Mouse (Mus musculus): ENCODE measurements at regions not wholly inside any gene's neighbourhood (a gene's known extent, or its start where the extent isn't known, plus 50 kb on each side); places are given as distances from the start of the nearest gene placed in this dataset.

DNA sequence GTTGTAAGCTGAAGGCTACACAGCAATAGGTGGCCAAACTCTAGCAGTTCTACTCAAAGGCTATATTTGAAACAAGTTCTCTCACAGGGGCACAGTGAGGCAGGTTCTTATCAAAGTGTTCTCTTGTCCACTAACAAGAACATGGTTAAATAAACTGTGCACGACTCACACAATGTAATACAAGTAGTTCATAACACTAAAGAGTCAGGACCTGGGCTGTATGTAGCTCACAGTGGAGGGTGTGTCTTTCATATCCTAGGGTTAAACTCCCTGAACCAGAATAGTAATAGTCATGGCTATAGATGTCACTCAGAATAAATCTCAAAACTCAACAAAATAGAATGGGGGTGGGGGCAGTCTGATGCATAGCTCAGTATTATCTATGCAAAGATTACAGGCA, 182.7 kb downstream of the Rab11fip4 start:
- Histone ChIP-seq H3K27ac (ENCODE audit: insufficient read depth, low read length) (no peak overlapping the region), H3K4me1 (ENCODE audit: control insufficient read depth, insufficient read depth, low read length) (peaks cover 2% of the 10 kb centered on the region), H3K4me3 (ENCODE audit: insufficient read depth, low read length) (no peak overlapping the region)
- TF ChIP-seq POLR2A (IDR thresholded peaks at IDR 0.05; ENCODE audit: low read depth, low read length) (no peak), CTCF (IDR thresholded peaks at IDR 0.05; ENCODE audit: borderline replicate concordance, insufficient read depth, low read length) (no peak)

DNA sequence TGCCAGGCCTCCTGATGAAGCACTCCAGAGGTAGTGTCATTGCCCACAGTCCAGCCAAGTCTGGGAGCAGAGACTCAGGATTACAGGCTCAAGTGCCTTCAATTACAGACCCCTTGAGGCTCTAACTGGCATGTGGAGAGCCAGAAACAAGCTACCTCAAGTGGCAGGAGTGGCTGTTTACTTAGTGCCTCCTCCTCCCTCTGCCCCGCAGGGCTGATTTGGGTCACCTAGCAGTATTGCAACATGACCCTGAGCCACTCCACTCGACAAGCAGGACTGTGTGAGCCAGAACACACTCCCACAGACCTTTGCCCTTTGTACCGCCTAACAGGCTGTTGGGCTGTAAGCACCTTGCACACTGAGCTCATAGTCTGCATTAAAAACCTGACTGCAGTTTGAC, 180.4 kb downstream of the Rab11fip4 start:
- Histone ChIP-seq H3K4me1 (ENCODE audit: control insufficient read depth, insufficient read depth, low read length) (peaks cover 2% of the 10 kb centered on the region), H3K27ac (ENCODE audit: insufficient read depth, low read length) (no peak overlapping the region), H3K4me3 (ENCODE audit: insufficient read depth, low read length) (no peak overlapping the region)
- TF ChIP-seq CTCF (IDR thresholded peaks at IDR 0.05; ENCODE audit: borderline replicate concordance, insufficient read depth, low read length) (no peak), POLR2A (IDR thresholded peaks at IDR 0.05; ENCODE audit: low read depth, low read length) (no peak)

- Histone ChIP-seq H3K4me1 (ENCODE audit: control insufficient read depth, insufficient read depth, low read length) (peaks cover 3% of the 10 kb centered on the region; the same call in 1 of the 2 replicates), H3K27ac (ENCODE audit: insufficient read depth, low read length) (no peak overlapping the region), H3K4me3 (ENCODE audit: insufficient read depth, low read length) (no peak overlapping the region)
- TF ChIP-seq CTCF (IDR thresholded peaks at IDR 0.05; ENCODE audit: borderline replicate concordance, insufficient read depth, low read length), result no peak
- TF ChIP-seq POLR2A (IDR thresholded peaks at IDR 0.05; ENCODE audit: low read depth, low read length), result no peak
Measured at GRCm38 (mm10) chr11:79767111-79767510, 176.1 kb downstream of the Rab11fip4 start.

- Histone ChIP-seq H3K4me3 (ENCODE audit: insufficient read depth, low read length) (no peak overlapping the region), H3K27ac (ENCODE audit: insufficient read depth, low read length) (no peak overlapping the region), H3K4me1 (ENCODE audit: control insufficient read depth, insufficient read depth, low read length) (peaks cover 5% of the 10 kb centered on the region; the same call in 1 of the 2 replicates)
- TF ChIP-seq POLR2A (IDR thresholded peaks at IDR 0.05; ENCODE audit: low read depth, low read length) (no peak), CTCF (IDR thresholded peaks at IDR 0.05; ENCODE audit: borderline replicate concordance, insufficient read depth, low read length) (no peak)
Measured at GRCm38 (mm10) chr11:79766036-79766435, 175.0 kb downstream of the Rab11fip4 start.

- H3K4me3 ChIP-seq (ENCODE audit: insufficient read depth, low read length), result no peak overlapping the region
- peaks cover 5% of the 10 kb centered on the region; the same call in 1 of the 2 replicates for H3K4me1 ChIP-seq (ENCODE audit: control insufficient read depth, insufficient read depth, low read length)
- no peak overlapping the region for H3K27ac ChIP-seq (ENCODE audit: insufficient read depth, low read length)
- TF ChIP-seq POLR2A (IDR thresholded peaks at IDR 0.05; ENCODE audit: low read depth, low read length), result no peak
- no peak for TF ChIP-seq CTCF (IDR thresholded peaks at IDR 0.05; ENCODE audit: borderline replicate concordance, insufficient read depth, low read length)
Measured at GRCm38 (mm10) chr11:79765396-79765795, 174.4 kb downstream of the Rab11fip4 start.

DNA sequence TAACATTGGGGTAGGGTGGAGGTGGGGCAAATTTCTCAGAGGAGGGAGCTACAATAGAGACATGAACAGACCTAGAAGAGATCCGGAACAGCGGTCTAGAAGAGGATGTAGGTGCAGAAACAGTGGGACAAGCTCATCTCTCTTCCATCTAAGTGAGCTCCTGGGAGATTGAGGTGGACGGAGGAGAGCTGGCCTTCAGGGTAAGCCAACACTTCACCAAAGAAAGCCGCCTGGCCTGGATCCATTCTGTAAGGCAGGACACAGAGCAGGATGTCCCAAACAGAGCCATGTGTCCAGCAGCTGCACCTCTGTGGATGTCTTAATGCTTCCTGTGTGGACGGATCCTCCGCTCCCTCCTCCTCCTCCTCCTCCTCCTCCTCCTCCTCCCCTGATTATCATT, 173.0 kb downstream of the Rab11fip4 start:
- Histone ChIP-seq H3K27ac (ENCODE audit: insufficient read depth, low read length) (no peak overlapping the region), H3K4me3 (ENCODE audit: insufficient read depth, low read length) (no peak overlapping the region), H3K4me1 (ENCODE audit: control insufficient read depth, insufficient read depth, low read length) (peaks cover 5% of the 10 kb centered on the region; the same call in 1 of the 2 replicates)
- TF ChIP-seq CTCF (IDR thresholded peaks at IDR 0.05; ENCODE audit: borderline replicate concordance, insufficient read depth, low read length) (no peak), POLR2A (IDR thresholded peaks at IDR 0.05; ENCODE audit: low read depth, low read length) (no peak)

DNA sequence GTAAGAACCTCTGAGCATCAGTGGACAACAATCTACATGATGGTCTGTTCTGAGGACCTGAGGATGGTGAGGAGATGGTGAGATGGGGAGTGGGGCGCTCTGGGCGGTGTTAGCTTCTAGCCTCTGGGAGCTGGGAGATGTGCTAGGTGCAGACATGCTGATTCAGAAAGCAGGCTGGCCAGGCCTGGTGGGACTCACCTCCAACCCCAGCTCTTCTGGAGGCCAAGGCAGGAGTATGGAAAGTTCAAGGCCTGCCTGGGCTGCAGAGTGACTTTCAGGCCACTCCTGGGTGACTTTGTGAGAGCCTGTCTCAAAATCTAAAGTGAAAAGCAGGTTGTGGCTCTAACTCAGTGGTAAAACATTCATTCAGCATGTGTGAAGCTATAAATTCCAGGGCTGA, 171.6 kb downstream of the Rab11fip4 start:
- no peak overlapping the region for H3K27ac ChIP-seq (ENCODE audit: insufficient read depth, low read length)
- H3K4me1 ChIP-seq (ENCODE audit: control insufficient read depth, insufficient read depth, low read length), result peaks cover 5% of the 10 kb centered on the region; the same call in 1 of the 2 replicates
- no peak overlapping the region for H3K4me3 ChIP-seq (ENCODE audit: insufficient read depth, low read length)
- TF ChIP-seq CTCF (IDR thresholded peaks at IDR 0.05; ENCODE audit: borderline replicate concordance, insufficient read depth, low read length) (no peak), POLR2A (IDR thresholded peaks at IDR 0.05; ENCODE audit: low read depth, low read length) (no peak)

GRCm38 (mm10) chr11:79762027-79762426, 171.0 kb downstream of the Rab11fip4 start:
- H3K27ac ChIP-seq (ENCODE audit: insufficient read depth, low read length), result no peak overlapping the region
- no peak overlapping the region for H3K4me3 ChIP-seq (ENCODE audit: insufficient read depth, low read length)
- TF ChIP-seq POLR2A (IDR thresholded peaks at IDR 0.05; ENCODE audit: low read depth, low read length) (no peak), CTCF (IDR thresholded peaks at IDR 0.05; ENCODE audit: borderline replicate concordance, insufficient read depth, low read length) (no peak)
- peaks cover 5% of the 10 kb centered on the region; the same call in 1 of the 2 replicates for H3K4me1 ChIP-seq (ENCODE audit: control insufficient read depth, insufficient read depth, low read length)

DNA sequence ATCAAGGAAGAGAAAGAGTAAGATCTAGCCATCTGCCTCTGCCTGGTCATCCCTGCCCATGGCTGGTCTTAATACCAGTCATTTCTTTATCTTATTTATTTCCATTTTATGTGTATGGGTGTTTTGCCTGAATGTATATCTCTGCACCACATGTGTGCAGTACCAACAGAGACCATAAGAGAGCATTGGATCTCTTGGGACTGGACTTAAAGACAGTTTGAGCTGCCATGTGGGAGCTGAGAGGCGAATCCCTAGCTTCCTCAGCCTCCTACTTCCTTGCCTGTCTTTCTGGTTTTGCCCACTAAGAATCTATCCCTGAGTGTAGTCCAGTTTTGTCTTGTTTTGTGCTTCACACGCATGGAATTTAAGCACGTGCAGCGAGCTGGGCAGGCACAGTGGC, 169.5 kb downstream of the Rab11fip4 start:
- H3K27ac ChIP-seq (ENCODE audit: insufficient read depth, low read length), result no peak overlapping the region
- TF ChIP-seq CTCF (IDR thresholded peaks at IDR 0.05; ENCODE audit: borderline replicate concordance, insufficient read depth, low read length), result no peak
- TF ChIP-seq POLR2A (IDR thresholded peaks at IDR 0.05; ENCODE audit: low read depth, low read length), result no peak
- peaks cover 5% of the 10 kb centered on the region; the same call in 1 of the 2 replicates for H3K4me1 ChIP-seq (ENCODE audit: control insufficient read depth, insufficient read depth, low read length)
- H3K4me3 ChIP-seq (ENCODE audit: insufficient read depth, low read length), result no peak overlapping the region

DNA sequence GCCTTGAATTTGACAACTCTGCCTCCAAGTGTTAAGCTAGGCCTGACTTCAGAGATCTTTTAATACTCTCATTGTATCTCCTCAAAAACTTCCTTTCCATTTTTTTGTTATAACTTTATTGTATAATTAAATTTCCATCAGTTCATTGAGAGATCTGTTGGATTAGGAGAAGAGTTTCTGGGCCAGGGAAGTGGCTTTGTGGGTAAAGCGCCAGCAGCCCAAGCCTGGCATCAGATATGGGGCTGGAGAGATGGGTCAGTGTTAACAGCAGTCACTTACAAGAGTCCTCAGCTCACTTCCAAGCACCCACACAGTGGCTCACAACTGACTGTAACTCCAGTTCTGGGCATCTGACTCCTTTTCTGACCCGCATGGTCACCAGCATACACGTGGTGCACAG, 167.3 kb downstream of the Rab11fip4 start:
- TF ChIP-seq POLR2A (IDR thresholded peaks at IDR 0.05; ENCODE audit: low read depth, low read length), result no peak
- Histone ChIP-seq H3K27ac (ENCODE audit: insufficient read depth, low read length) (no peak overlapping the region), H3K4me3 (ENCODE audit: insufficient read depth, low read length) (no peak overlapping the region), H3K4me1 (ENCODE audit: control insufficient read depth, insufficient read depth, low read length) (peaks cover 5% of the 10 kb centered on the region; the same call in 1 of the 2 replicates)

All from embryonic fibroblast, embryonic 13.5 days (primary cell).